Mouse (Mus musculus): Measurements from ENCODE around the gene Tbcel.

The Tbcel gene

DNA sequence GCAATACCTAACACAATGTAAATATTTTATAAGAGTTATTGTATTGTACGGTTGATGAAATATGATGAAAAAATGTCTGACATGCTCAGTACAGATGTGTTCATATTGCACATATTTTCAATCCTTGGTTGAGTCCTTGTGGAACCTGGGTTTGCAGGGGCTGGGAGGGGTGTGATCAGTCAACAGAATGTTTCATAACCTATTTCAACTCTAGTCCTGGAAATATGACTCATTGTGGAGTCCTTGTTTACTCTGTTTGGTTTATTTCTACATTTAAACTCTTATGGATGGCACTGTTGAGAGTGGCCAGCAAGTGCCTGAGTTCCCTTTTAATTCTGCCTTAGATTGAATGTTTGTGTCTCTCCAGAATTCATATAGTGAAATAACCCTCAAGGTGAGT is 22.9 kb downstream of the Tbcel start:
- no peak for DNase-seq (ENCODE audit: low spot score in 2 of 2)

DNA sequence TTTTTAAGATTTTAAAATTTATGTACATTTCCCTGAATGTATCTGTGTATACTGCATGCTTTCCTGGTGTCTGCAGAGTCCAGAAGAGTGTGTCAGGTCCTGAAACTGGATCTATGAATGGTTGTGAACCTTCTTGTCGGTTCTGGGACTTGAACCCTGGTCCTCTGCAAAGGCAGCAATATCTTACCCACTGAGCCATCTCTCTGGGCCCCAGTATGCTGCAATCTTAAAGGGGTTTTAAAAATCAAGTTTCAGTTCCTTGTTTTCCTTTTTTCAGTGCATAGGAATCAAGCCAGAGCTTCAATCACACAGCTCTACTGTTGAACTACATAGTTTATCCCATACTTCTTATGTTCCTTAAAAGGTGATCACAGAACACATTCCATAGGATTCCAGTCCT is 24.7 kb downstream of the Tbcel start:
- no peak for DNase-seq (ENCODE audit: low spot score in 2 of 2)

- DNase-seq (ENCODE audit: low spot score in 2 of 2) = no peak
Measured at GRCm38 (mm10) chr9:42476166-42476565, 31.4 kb downstream of the Tbcel start.

- DNase-seq (ENCODE audit: low spot score in 2 of 2) = no peak
Measured at GRCm38 (mm10) chr9:42474244-42474643, 33.4 kb downstream of the Tbcel start.

GRCm38 (mm10) chr9:42471921-42472747 is 35.5 kb downstream of the Tbcel start:
- DNase-seq (ENCODE audit: low spot score in 2 of 2) = peak; percentile 83 to 92

DNA sequence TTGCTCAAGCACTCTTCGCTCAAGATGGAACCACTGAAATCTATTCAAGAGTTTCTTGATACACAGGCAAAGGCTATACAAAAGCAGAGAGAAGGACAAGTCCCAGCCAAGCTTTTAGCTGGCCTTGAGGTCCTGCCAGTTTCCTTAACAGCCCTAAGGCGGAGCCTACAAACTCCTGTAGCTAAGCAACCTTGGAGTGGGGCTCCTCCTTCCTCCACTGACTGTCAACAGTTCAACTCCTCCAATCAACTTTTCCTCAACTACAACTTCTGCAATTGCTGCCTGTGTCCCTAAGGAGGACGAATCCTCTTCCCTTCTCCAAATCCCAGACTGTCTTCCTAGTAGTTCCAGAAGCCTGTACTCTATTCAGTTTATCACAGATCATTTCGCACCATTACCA is 36.4 kb downstream of the Tbcel start:
- no peak for DNase-seq (ENCODE audit: low spot score in 2 of 2)

DNA sequence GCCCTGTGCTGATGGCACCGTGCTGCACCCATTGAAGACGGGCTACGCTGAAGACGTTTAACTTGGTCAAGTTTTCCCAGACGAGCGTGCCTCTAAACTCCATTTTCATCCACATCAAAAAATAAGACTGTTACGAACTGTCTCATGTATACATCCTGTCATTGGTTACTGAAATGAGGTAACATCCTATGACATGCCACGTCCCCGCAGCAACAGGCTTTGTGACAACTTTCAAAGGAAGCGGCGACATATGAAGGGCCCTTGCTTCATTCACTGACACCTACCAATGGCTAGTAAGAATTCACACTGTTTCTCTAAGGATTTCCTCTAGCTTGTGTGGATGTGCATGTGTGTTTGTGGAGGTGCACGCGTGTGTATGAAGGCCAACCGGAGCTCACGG is 38.3 kb downstream of the Tbcel start:
- no peak for DNase-seq (ENCODE audit: low spot score in 2 of 2)

DNA sequence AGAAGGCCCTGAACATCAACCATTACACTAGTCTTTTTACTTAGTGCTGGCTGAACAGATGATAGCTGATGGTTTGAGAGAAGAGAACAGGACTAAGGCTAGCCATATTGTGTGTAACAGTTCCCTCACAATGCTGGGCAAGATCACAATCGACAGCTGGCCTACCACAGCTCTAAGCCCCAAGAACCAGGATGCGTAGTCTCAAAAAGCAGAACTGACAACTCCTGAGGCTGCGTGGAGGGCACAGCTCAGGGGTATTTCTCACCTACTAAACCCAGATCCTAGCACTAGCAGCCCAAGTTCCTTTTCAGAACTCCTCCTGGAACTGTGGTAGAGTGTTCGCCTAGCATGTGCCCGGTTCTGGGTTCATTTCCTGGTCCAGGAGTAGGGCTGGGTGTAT is 39.2 kb downstream of the Tbcel start:
- DNase-seq (ENCODE audit: low spot score in 2 of 2) = no peak

DNA sequence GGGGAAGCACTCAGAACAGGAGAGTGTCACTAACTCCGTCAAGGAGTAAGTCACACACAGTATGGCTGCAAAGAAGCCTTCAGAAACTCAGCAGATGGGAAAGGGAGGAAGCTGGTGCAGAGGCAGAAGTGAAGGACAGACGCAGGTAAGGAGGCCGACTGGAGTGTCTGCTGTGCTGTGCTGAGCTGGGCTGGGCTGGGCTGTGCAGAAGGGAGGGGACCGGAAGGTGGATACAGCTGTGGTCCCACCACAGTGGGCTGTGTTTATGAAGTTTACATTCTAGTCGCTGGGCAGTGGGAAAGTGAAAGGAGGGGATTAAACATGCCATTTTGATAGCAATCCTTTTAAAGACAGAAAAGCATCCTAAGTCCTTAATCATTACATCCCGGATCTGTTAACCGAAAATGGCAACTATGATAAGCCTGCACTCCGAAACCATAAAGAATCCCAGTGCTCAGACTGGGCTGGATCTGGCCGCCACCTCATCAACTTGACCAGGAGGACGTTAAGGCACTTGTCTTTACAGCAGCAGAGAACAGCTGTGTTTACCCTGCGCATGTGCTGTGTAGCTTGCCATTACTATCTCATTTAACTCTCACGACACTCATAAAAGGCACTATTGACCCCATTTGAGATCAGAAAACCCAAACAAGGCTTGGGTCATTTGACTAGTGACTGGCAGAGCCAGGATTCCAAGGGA is 40.3 kb downstream of the Tbcel start:
- DNase-seq (ENCODE audit: low spot score in 2 of 2) = no peak

DNA sequence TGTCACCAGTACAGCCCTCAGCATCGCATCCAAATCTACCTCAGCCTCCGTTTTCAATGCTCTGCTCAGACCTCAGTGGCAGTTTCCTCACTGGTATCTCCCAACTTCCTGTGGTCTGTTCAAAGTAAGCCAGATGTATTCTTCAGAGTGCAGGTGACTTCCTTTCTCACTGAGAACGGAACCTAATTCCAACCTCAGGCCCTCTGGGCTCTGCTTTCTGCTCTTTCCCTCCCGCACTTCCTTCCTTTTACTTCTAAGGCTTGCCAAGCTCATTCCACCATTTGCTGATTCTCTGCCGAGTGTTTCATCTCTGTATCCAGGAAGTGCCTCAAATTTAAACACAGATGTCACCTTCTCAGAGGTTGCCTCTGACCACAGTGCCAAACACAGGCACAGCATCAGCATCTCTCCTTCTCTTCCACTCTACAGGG is 41.9 kb downstream of the Tbcel start:
- DNase-seq (ENCODE audit: low spot score in 2 of 2) = no peak

GRCm38 (mm10) chr9:42464181-42464580 is 43.4 kb downstream of the Tbcel start:
- DNase-seq (ENCODE audit: low spot score in 2 of 2) = no peak

GRCm38 (mm10) chr9:42463220-42463989 is 44.2 kb downstream of the Tbcel start:
- no peak for DNase-seq (ENCODE audit: low spot score in 2 of 2)

- no peak for DNase-seq (ENCODE audit: low spot score in 2 of 2)
Measured at GRCm38 (mm10) chr9:42462585-42463219, 44.9 kb downstream of the Tbcel start.

DNA sequence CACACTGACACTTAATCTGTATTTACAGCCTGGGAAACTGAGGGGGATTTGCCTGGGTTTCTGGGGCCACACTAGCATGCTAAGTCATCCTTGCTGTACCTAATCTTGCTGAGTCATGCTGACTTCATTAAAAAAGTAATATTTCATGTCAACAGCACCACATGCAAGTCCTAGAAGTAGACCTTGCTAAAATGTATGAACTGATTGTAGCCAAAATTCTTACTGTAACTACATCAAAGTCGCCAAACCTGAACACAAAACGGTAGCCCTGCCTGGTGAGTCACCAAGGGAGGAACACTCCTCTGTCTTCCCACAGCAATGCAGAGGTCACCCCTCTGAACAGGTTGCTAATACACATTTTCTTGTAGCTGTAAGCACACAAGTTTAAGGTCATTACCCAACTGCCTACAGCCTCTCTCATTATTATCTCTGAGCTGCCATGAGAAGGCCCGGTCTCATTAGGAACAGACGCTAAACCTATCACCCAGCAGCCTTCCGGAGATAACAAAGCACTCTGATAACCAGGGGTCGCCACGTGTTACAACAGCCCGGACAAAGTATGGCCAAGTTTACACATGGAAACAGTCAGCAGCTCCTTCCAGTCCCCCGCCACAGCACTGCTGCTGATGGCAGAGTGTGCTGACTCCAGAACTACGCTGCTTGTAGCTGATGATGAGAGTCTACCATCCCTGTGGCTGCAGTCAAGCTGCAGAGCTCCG is 46.1 kb downstream of the Tbcel start:
- no peak for DNase-seq (ENCODE audit: low spot score in 2 of 2)

GRCm38 (mm10) chr9:42460353-42460752 is 47.3 kb downstream of the Tbcel start:
- no peak for DNase-seq (ENCODE audit: low spot score in 2 of 2)

- DNase-seq (ENCODE audit: low spot score in 2 of 2) = no peak
Measured at GRCm38 (mm10) chr9:42459736-42460135, 47.9 kb downstream of the Tbcel start.

DNA sequence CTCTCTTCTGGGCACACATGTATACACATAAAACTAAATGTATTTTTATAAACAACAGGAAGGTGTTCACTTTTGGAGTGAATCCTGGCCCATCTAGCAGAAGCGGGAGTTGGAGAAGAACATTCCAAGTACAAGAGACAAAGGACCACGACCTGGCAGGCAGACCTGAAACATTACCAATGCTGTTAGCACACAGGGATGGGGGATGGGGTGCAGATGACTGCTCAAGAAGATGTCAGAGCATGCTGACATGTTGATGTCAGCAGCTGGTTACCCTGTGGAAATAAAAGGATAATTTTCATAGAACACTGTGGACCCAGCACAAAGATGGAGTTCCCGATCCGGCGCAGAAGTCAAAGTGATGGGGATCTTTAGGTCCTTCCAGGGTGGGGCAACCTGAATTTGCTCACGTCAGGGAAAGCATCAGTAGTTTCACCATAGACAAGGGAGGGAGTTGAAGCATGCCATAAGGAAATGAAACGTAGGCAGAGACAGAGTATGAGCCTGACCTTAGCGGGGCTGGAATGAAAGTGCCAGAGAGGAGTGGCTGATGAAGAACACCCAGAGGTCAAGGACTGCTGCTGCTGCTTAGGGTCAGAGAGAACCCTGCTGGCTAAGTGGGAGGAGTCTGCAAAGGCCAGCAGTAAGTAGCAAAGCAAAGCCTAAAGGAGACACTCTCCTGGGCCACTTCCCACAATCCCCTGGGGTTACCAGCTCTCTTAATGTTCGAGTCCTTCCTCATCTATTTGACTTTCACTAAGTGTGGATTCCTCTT is 48.7 kb downstream of the Tbcel start:
- no peak for DNase-seq (ENCODE audit: low spot score in 2 of 2)

DNA sequence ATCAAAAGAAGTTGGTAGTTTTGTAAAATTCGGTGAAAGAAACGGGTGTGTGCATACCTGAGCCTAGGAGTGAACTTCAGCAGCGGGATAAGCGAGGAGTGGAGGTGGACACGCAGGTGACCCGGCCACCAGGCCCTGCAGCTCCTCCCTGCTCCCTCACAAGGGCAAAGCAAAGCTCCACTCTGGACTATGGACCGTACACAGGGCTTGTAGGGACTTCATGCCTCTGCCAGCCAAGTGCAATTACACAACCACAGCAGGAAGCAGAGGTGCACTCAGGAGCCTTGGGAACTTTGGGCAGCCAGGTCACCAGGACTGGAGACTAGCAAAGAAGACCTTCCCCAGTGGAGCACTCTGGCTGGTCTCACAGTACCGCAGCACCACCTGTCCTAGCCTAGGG is 50.1 kb downstream of the Tbcel start:
- no peak for DNase-seq (ENCODE audit: low spot score in 2 of 2)

GRCm38 (mm10) chr9:42454364-42454763 is 53.2 kb downstream of the Tbcel start:
- DNase-seq (ENCODE audit: low spot score in 2 of 2) = no peak

- no peak for DNase-seq (ENCODE audit: low spot score in 2 of 2)
Measured at GRCm38 (mm10) chr9:42449043-42449442, 58.6 kb downstream of the Tbcel start.

GRCm38 (mm10) chr9:42442100-42442499 is 65.5 kb downstream of the Tbcel start:
- DNase-seq (ENCODE audit: low spot score in 2 of 2) = no peak

All from left cerebral cortex, adult 9 months (tissue).